Mouse (Mus musculus): Measurements from ENCODE around the gene Dpep2nb.
"Not testable (repeated sequence)": the region's sequence is repeated elsewhere in the genome, so short reads cannot be mapped to it uniquely, and the experiment has no call there.

Gene Dpep2nb

GRCm38 (mm10) chr8:106006413-106006812, 638 bp upstream of the Dpep2nb start:
- DNase-seq (ENCODE audit: low read depth): no peak

GRCm38 (mm10) chr8:106004538-106005207, 1.1 kb downstream of the Dpep2nb start:
- no peak for DNase-seq (ENCODE audit: low read depth)

- DNase-seq (ENCODE audit: low read depth): no peak
Observed at GRCm38 (mm10) chr8:106001908-106002307, 3.9 kb downstream of the Dpep2nb start.

DNA sequence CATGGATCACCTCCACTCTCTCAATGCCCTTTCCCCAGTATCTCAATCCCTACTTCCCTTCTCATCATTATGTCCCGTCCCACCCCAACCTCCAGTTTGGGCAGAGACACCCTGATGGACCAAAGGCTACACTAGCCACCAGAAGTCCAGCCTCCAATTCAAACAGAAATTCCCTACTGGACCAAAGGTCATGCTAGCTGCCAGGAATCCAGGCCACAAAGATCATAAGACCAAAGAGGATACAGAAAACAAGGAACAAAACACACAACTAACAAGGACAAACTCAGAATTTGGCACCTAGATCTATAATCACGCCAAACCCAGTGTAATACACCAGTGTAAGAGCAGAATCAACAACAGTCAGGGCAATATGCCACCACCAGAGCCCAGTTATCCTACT, 6.8 kb downstream of the Dpep2nb start:
- DNase-seq (ENCODE audit: low read depth): no peak

DNA sequence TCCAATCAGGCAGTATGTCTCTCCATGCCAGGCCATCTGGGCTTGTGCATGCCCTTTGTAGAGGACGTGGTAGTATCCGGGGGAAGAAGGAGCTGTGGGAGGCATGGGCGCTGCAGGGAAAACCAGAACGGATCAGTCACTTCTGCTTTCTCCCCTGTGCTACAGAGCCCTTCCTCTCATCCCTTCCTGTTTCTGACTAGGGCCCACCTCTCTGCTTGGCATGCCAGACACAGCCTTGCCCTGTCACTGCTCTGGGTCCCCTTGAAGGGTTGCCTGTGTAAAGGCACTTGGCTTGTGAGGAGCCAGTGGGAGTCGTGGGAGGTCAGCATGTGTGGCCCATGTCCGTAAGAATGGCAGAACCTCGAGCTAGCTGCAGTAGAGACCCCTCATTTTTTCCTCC, 9.4 kb downstream of the Dpep2nb start:
- no peak for DNase-seq (ENCODE audit: low read depth)

DNA sequence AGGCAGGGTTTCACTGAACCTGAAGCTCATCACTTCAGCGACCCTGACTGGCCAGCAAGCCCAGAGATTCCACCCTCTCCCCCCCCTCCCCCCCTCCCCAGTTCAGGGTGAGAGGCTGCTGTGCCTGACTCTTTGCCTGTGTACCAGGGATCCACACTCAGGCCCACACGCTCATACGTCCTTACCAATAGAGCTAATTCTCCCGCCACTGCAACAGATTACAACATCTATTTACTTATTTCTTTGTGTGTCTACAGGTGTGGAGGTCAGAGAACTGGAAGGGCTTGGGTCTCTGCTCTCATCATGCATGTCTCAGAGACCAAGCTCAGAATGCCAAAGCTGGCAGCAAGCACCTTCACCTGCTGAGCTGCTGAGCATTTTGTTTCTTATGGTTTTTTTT, 12.5 kb downstream of the Dpep2nb start:
- no peak for DNase-seq (ENCODE audit: low read depth)

GRCm38 (mm10) chr8:105992499-105992898, 13.3 kb downstream of the Dpep2nb start:
- no peak for DNase-seq (ENCODE audit: low read depth)

- DNase-seq (ENCODE audit: low read depth): no peak
Observed at GRCm38 (mm10) chr8:105991546-105991945, 14.2 kb downstream of the Dpep2nb start.

GRCm38 (mm10) chr8:105990856-105991387, 14.9 kb downstream of the Dpep2nb start, which contains the start of gene Dus2:
Dus2 (plus strand) TSS chr8:105991337.
- peak; percentile 84 for DNase-seq (ENCODE audit: low read depth)

DNA sequence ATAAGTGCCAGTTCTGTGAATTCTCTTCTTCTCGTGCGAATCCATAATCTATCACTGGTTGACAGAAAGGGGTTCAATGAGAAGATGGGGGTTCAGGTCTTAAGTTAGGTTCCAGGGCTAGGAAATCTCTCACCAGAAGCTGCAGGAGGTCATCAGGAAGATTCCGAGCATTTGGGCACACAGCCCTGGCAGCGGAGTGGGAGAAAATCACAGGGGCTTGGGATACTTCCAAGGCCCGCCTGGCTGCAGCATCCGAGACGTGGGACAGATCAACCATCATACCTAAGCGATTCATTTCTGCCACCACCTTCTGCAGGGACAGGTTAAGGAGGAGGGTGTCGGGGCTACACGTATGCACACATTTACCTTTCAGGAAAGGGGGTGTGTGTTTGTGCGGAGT, 17.2 kb downstream of the Dpep2nb start:
- DNase-seq (ENCODE audit: low read depth): no peak

- DNase-seq (ENCODE audit: low read depth): not testable (repeated sequence)
Observed at GRCm38 (mm10) chr8:105983406-105983805, 22.4 kb downstream of the Dpep2nb start.

DNA sequence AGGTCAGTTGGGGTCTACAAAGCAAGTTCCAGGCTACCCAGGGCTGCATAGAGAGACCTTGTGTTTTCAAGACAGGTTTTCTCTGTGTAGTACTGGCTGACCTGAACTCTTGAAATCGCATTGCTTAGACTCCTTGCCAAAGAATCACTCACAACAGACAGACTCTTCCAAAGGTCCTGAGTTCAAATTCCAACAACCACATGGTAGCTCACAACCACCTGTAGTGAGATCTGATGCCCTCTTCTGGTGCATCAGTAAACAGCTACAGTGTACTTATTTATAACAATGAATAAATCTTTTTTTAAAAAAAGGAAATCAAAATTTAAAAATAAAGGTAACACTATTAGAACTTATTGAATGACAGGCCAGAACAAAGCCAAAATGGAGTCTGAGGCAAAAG, 24.6 kb downstream of the Dpep2nb start:
- DNase-seq (ENCODE audit: low read depth): no peak

DNA sequence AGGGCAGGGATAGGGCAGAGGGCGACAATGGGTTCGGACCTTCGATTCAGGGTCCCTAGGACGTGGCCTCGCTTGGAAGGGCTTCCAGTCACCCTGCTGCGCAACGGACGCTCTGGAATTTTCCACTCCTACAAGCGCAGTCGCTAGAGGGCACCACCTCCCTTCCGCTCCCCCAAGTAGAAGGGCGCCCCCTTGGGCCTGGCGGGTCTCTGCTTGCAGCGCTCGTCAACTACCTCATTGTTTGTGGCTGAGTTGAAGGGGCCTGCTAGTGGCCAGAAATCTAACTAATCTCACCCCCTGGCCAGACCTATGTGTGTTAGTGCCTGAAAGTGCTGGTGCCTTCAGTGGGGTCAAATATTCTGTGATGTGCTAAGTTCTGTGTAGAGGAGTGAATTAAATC, 26.4 kb downstream of the Dpep2nb start, which contains the start of gene Dpep3:
Dpep3 (minus strand) TSS at position 105 of the 400 bp plus-strand sequence.
- no peak for DNase-seq (ENCODE audit: low read depth)

- DNase-seq (ENCODE audit: low read depth): no peak
Observed at GRCm38 (mm10) chr8:105975363-105975762, 30.4 kb downstream of the Dpep2nb start.

- DNase-seq (ENCODE audit: low read depth): no peak
Observed at GRCm38 (mm10) chr8:105971019-105971720, 34.6 kb downstream of the Dpep2nb start.

DNA sequence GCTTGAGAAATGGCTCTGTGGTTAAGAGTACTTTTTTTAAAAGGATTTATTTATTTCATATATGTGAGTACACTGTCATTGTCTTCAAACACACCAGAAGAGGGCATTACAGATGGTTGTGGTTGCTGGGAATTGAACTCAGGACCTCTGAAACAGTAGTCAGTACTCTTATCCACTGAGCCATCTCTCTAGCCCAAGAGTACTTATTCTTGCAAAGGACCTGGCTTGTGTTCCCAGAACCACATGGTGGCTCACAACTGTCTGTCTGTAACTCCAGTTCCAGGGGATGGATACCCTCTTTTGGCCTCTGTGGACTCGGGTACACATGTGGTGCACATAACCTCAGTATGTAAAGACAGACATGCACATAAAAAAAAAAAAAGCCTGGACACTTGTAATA, 36.4 kb downstream of the Dpep2nb start:
- DNase-seq (ENCODE audit: low read depth): no peak

DNA sequence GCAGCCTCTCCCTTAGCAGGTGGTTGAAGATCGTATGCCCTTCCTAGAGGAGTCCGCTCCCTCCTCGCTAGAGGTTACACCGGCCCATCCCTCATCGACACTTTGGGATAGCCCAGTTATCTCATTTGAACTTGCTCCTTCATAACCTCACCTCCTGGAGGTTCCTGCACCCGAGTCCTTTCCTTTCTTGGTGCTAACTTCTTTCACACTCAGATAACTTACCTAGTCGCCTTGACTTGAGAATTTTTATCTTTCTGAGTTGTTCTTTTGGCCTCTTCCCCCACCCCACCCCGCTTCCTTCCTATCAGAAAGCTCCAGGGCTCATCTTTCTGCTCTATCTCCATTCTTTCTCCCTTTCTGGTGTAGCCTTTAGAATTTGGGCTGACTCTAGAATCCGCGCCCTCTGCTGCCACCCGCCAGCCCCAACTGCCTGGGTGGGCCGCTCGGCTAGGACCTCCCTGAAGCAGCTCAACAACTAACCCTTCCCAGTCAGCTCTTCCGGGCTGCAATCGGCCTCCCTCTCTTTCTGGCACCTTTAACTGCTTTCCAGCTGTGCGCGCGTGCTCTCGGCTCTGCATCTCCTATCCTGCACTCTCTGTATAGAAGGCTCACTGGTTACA, 39.0 kb downstream of the Dpep2nb start:
- DNase-seq (ENCODE audit: low read depth): peak; percentile 79

- peak; percentile 73 for DNase-seq (ENCODE audit: low read depth)
Observed at GRCm38 (mm10) chr8:105965905-105966341, 39.9 kb downstream of the Dpep2nb start, which contains the start of gene Slc12a4. Slc12a4 (minus strand) TSS chr8:105966097.

DNA sequence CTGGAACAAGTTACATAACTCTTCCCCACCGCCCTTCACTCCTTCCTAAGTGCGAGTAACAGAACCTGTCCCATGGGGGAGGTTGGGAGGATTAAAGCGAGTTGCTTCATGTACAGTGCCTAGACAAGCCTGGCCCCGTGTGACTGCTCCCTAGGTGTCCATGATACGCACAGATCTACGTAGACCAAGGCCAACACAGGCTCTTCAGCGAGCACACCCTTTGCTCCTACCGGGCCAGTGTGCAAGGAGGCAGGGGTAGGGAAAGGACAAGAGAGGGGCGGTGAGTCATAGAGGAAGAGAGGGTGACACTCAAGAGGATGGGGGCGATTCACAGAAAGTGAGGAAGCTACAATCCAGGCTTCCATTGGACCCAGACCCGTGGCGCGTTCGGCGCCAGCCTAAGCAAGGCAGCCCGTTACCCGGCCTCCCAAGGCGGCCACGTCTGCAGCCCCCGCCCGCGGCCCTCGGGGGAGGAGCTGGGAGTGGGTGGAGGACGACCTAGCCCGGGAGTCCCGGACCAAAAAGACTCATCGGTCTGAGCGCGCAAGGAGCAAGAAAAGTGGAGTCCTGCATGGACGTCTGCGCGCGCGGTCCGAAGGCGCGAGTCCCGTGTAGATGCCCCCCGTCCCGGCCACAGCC, 40.4 kb downstream of the Dpep2nb start:
- DNase-seq (ENCODE audit: low read depth): peak; percentile 40

DNA sequence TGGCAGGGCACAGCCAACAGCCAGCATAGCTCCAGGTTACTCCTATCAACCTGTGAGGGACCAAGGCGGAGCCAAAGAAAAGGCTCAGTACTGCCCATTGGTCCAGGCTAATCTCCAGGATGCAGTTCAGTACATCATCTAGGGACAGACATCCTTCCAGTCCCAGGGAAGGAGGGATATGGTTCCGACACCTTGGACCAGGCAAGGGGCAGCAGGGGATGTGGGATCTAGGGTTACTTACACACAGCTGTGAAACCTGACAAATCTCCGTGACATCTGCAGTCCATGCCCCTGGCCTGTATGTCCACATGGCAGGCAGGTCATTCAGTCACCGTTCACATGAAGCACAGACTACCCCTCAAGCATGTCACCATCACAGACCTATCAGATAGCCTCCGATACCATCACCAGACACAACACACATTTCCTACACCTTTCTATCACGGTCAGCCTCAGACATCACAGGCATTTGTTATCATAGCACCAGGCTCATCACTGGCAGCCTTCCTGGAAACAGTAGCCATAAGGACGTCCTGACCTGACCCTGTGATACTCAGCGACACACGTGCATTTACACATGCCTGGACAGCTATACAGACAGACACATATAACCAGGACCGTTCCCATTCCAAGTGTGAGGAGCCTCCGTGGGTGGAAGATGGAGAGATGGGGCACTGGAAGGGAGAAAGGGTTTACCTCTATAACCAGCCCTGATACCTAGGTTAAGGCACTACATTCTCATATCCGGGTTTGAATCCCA, 41.1 kb downstream of the Dpep2nb start:
- peak; percentile 28 for DNase-seq (ENCODE audit: low read depth)

- peak; percentile 57 for DNase-seq (ENCODE audit: low read depth)
Observed at GRCm38 (mm10) chr8:105961536-105961935, 44.2 kb downstream of the Dpep2nb start.
